Mouse (Mus musculus) testis, adult 2 months (tissue): ENCODE measurements around the gene Inhbe.

Experiments
- CTCF ChIP-seq: fragments of 200-500 bp; IDR thresholded peaks from 2 replicates; pipeline ENCODE4 v1.5.1; 2012; ENCODE audit warnings: low read depth, mild to moderate bottlenecking, inconsistent platforms, low read length, moderate library complexity; ENCODE audit not compliant: control insufficient read depth, insufficient read depth, insufficient replicate concordance
- POLR2A ChIP-seq: fragments of 200-500 bp; IDR thresholded peaks from 2 replicates; pipeline ENCODE4 v1.6.1; 2012; ENCODE audit warnings: low read depth, mild to moderate bottlenecking, inconsistent platforms, low read length, moderate library complexity; ENCODE audit not compliant: control insufficient read depth

DNA sequence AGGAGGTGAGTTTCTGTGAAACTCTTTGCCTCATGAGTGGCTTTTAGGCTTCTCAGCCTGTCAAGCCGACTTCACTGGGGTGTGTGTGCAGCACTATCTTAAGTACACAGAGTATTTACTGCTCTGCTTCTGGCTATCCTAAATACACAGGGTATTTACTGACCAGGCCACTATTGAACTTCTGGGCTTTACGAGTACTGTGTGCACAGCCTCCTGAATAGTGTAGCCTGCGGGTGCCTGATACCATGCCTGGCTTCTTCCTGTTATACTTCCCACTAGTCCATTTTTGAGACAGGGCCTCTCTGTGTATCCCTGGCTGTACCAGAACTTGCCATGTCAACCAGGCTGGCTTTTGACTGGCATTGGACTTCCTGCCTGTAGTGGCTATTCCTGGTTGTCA lies 23.5 kb upstream of the Inhbe start:
- no peak for TF ChIP-seq POLR2A
- no peak for TF ChIP-seq CTCF
